Mouse (Mus musculus): Measurements from ENCODE around the gene Ccdc28a.

GRCm38 (mm10) chr10:18175087-18175486 is 59.7 kb downstream of the Ccdc28a start:
- TF ChIP-seq GATA1 (IDR thresholded peaks at IDR 0.05; ENCODE audit: borderline replicate concordance, low read length) (no peak), FLI1 (IDR thresholded peaks at IDR 0.05; ENCODE audit: low read length) (no peak)
